Mouse (Mus musculus): ENCODE data around the gene Xpnpep2.

- TF ChIP-seq CTCF (IDR thresholded peaks at IDR 0.05; ENCODE audit: low read depth) (no peak), EP300 (IDR thresholded peaks at IDR 0.05; ENCODE audit: low read depth) (no peak)
Observed at GRCm38 (mm10) chrX:48119294-48119693, 10.8 kb downstream of the Xpnpep2 start.

Measured in heart, postnatal 0 days (tissue).